Mouse (Mus musculus) embryonic facial prominence, embryonic 11.5 days (tissue): ENCODE measurements around the gene Cisd1. TPM values are rescaled to one million over a fixed set of nuclear protein-coding genes. Genes with fewer than 3 reads are reported as not detected.

Experiments
- ATAC-seq: fragments of 200-750 bp; cut with Nextera tagmentation; replicated peaks from 2 replicates; pipeline ENCODE4 v1.8.0; 2017; ENCODE audit warnings: low read depth; ENCODE audit not compliant: insufficient number of reproducible peaks, low FRiP score, low TSS enrichment
- DNase-seq: peaks from one replicate; pipeline ENCODE4 v3.0.0-alpha.2; 2015; ENCODE audit warnings: low spot score
- H3K27ac ChIP-seq: fragments of 300-500 bp; sonication (generic); replicated peaks from 2 replicates; pipeline ENCODE4 v1.5.1; 2014; ENCODE audit warnings: mild to moderate bottlenecking, low read depth, low read length, control low read depth
- H3K27me3 ChIP-seq: fragments of 300-500 bp; sonication (generic); 2 replicates; pipeline ENCODE4 v1.6.1; 2014; ENCODE audit warnings: mild to moderate bottlenecking, low read length, moderate library complexity, mixed read lengths; ENCODE audit not compliant: control insufficient read depth, insufficient read depth
- H3K36me3 ChIP-seq: fragments of 300-500 bp; sonication (generic); replicated peaks from 2 replicates; pipeline ENCODE4 v1.6.1; 2014; ENCODE audit warnings: low read depth, mild to moderate bottlenecking, low read length, moderate library complexity, mixed read lengths; ENCODE audit not compliant: control insufficient read depth, insufficient read depth
- H3K4me1 ChIP-seq: fragments of 300-500 bp; sonication (generic); 2 replicates; pipeline ENCODE4 v1.6.1; 2014; ENCODE audit warnings: low read length, mixed read lengths; ENCODE audit not compliant: control insufficient read depth, insufficient read depth
- H3K4me2 ChIP-seq: fragments of 300-500 bp; sonication (generic); 2 replicates; pipeline ENCODE4 v1.6.1; 2014; ENCODE audit warnings: low read depth, mild to moderate bottlenecking, control low read depth, low read length, moderate library complexity
- H3K4me3 ChIP-seq: fragments of 300-500 bp; sonication (generic); 2 replicates; pipeline ENCODE4 v1.5.1; 2014; ENCODE audit warnings: low read depth, low read length, control low read depth
- H3K9ac ChIP-seq: fragments of 300-500 bp; sonication (generic); replicated peaks from 2 replicates; pipeline ENCODE4 v1.6.1; 2014; ENCODE audit warnings: mild to moderate bottlenecking, control low read depth, low read length
- H3K9me3 ChIP-seq: fragments of 300-500 bp; sonication (generic); replicated peaks from 2 replicates; pipeline ENCODE4 v1.6.1; 2016; ENCODE audit warnings: mild to moderate bottlenecking, low read length, inconsistent platforms, mixed read lengths; ENCODE audit not compliant: control insufficient read depth
- WGBS: fragments of 180-500 bp; shearing (Covaris S2); extraction: QIAGEN DNeasy Blood & Tissue Kit; methylation state at CpG from one replicate; pipeline ENCODE4 v1.1.7; 2014; 5-methylcytosine and 5-hydroxymethylcytosine counted together
- polyA plus RNA-seq: library from polyadenylated mRNA; unstranded; fragments of >200 nt; fragmentation: Nextera tagmentation; extraction: Ambion mirVana; gene quantifications from 2 replicates; pipeline ENCODE4 v1.2.1, GENCODE M21; 2014

Cisd1 gene
- polyA plus RNA-seq, 1 experiment from 2014 or later = 128 TPM

- Histone ChIP-seq H3K27ac (no peak overlapping the region), H3K4me1 (no peaks in the 10 kb centered on the region), H3K4me3 (no peak overlapping the region), H3K9me3 (no peaks in the 10 kb centered on the region), H3K36me3 (no peaks in the 10 kb centered on the region), H3K4me2 (no peak overlapping the region), H3K9ac (no peak overlapping the region; the same call in 1 of the 2 replicates), H3K27me3 (no peaks in the 10 kb centered on the region)
- WGBS = 19% methylated on average over 18 of the region's 18 CpGs
- DNase-seq = no peak
- ATAC-seq = no peak
Observed at GRCm38 (mm10) chr10:71361836-71362562, 17.2 kb upstream of the Cisd1 start.

- Histone ChIP-seq H3K9me3 (no peaks in the 10 kb centered on the region), H3K9ac (no peak overlapping the region), H3K4me2 (no peak overlapping the region), H3K4me3 (no peak overlapping the region), H3K27ac (no peak overlapping the region), H3K4me1 (no peaks in the 10 kb centered on the region), H3K36me3 (no peaks in the 10 kb centered on the region), H3K27me3 (no peaks in the 10 kb centered on the region)
- ATAC-seq (no peak), DNase-seq (no peak)
- WGBS = 78% methylated on average over 7 of the region's 7 CpGs
Observed at GRCm38 (mm10) chr10:71361044-71361443, 16.3 kb upstream of the Cisd1 start.

DNA sequence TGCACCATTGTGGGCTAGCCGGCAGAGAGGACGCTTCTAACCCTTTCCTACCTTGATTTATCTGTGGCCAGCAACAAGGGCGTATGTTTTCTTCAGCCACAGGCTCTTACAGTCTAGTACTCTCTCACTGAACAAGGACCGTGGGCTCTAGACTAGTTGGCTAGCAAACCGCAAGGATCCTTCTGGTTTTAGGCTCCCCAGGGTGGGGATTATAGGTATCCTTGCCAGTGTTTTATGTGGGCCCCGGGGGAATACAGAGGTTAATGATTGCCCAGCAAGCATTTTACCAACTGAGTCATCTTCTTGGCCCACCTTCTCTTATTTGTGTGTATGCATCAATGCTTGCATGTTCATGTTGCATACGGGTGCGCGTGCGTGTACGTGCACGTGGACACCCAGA lies 10.2 kb upstream of the Cisd1 start:
- Histone ChIP-seq H3K9ac (no peak overlapping the region), H3K36me3 (no peaks in the 10 kb centered on the region), H3K27me3 (no peaks in the 10 kb centered on the region), H3K4me3 (no peak overlapping the region), H3K4me1 (no peaks in the 10 kb centered on the region), H3K9me3 (no peaks in the 10 kb centered on the region), H3K4me2 (no peak overlapping the region), H3K27ac (no peak overlapping the region)
- ATAC-seq (no peak), DNase-seq (no peak)
- 87% methylated on average over 12 of the region's 12 CpGs for WGBS

- no peaks in the 10 kb centered on the region for H3K4me1 ChIP-seq
- H3K4me3 ChIP-seq = no peak overlapping the region
- H3K36me3 ChIP-seq = no peaks in the 10 kb centered on the region
- no peak for DNase-seq
- no peaks in the 10 kb centered on the region for H3K9me3 ChIP-seq
- no peaks in the 10 kb centered on the region for H3K27me3 ChIP-seq
- 76% methylated on average over 9 of the region's 9 CpGs for WGBS
- no peak for ATAC-seq
- H3K27ac ChIP-seq = no peak overlapping the region
- no peak overlapping the region for H3K9ac ChIP-seq
- no peak overlapping the region for H3K4me2 ChIP-seq
Observed at GRCm38 (mm10) chr10:71353850-71354249, 9.1 kb upstream of the Cisd1 start.

DNA sequence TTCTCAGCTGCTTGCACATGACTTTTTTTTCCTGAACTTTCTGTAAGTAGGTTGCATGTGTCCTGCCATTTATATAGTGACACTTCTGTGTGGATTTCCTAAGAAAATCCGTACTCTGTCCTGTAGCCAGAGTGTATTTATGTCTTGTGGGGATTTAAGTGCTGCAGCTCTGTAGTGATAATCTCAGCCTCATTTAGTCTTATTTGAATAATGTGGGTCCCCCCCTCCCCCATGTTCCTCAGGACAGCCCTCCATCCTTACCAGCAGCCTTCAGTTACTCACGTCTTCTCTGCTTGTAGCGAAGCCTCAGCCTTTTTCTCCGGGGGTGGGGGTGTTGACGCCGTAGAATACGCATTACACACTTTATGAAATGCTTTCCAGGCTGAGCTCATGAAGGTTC lies 6.5 kb upstream of the Cisd1 start:
- no peak for ATAC-seq
- Histone ChIP-seq H3K27ac (no peak overlapping the region), H3K4me2 (no peak overlapping the region), H3K9ac (no peak overlapping the region), H3K9me3 (no peaks in the 10 kb centered on the region), H3K4me3 (no peak overlapping the region), H3K27me3 (no peaks in the 10 kb centered on the region), H3K36me3 (no peaks in the 10 kb centered on the region), H3K4me1 (no peaks in the 10 kb centered on the region)
- no peak for DNase-seq
- WGBS = 93% methylated on average over 7 of the region's 7 CpGs

DNA sequence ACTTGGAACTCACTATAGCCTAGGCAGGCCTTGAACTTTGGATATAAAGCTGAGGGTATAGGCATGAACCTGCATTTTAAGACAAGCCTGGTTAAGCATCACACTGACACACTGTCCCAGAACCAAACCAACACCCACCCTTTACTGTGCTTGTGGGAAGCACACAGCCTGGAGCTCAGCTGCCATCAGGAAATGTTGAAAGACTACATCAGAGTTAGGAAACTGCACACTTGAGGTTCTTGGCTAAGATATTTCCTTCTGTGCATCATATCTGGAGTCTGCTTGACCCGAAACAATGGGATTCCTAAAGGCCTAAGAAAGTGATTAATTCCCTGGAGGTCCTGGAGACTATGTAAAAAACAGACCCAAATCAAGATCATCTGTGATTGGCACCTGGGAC lies 4.5 kb upstream of the Cisd1 start:
- Histone ChIP-seq H3K9ac (no peak overlapping the region), H3K27ac (no peak overlapping the region), H3K27me3 (no peaks in the 10 kb centered on the region), H3K36me3 (no peaks in the 10 kb centered on the region), H3K4me2 (no peak overlapping the region), H3K4me3 (peak overlapping the region; percentile 75; the same call in 1 of the 2 replicates), H3K4me1 (no peaks in the 10 kb centered on the region), H3K9me3 (no peaks in the 10 kb centered on the region)
- WGBS = 80% methylated on average over 1 of the region's 1 CpGs
- DNase-seq (no peak), ATAC-seq (no peak)

DNA sequence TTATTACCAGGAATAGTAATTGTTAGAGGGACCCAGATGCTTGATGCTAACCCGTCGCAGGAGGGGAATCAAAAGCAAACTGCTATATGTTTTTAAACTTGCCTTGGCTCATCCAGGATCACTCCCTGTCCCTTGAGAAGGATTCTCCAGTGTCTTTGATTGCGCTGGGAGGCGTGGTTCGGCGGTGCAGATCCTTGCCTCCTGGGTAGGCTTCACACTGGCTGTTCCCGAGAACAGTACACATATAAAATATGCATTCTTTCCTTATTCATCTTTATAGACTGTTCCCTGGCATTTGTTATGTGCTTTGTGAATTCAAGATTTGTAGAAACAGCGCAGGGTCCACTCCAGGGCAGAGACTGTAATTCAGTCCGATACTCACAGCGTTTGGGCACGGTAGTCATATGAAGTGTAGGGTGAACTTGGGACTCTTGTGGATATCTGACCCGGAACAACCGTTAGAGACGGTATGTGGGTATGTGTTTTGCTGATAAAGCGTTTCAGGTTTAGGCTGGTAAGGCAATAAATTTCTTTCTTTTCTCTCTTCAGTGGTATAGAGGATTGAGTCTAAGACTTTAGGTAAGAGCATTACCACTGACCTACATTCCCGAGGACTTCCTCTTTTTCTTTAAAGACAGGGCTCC lies 4.0 kb upstream of the Cisd1 start:
- ATAC-seq = no peak
- Histone ChIP-seq H3K9ac (peak overlapping the region; percentile 76), H3K27me3 (no peaks in the 10 kb centered on the region), H3K4me1 (no peaks in the 10 kb centered on the region), H3K4me2 (peak overlapping the region; percentile 96), H3K36me3 (no peaks in the 10 kb centered on the region), H3K27ac (no peak overlapping the region), H3K9me3 (no peaks in the 10 kb centered on the region), H3K4me3 (peak overlapping the region; percentile 75)
- 27% methylated on average over 16 of the region's 16 CpGs for WGBS
- no peak for DNase-seq

GRCm38 (mm10) chr10:71347964-71348636 lies 3.3 kb upstream of the Cisd1 start:
- under 1% methylated on average over 38 of the region's 48 CpGs for WGBS
- Histone ChIP-seq H3K27me3 (no peaks in the 10 kb centered on the region), H3K4me2 (peak overlapping the region; percentile 96), H3K4me1 (no peaks in the 10 kb centered on the region), H3K4me3 (peak overlapping the region; percentile 75), H3K36me3 (no peaks in the 10 kb centered on the region), H3K9me3 (no peaks in the 10 kb centered on the region), H3K9ac (peak overlapping the region; percentile 76), H3K27ac (peak overlapping the region; percentile 59; the same call in 1 of the 2 replicates)
- ATAC-seq (peak; percentile 68), DNase-seq (peak; percentile 44)
